Mouse (Mus musculus) thymus, adult 18-20 months (tissue): ENCODE data around the gene Sec1.

ENCODE experiments used
- DNase-seq, 2 experiments: peaks; one replicate each; pipeline ENCODE4 v3.0.0; 2022; ENCODE audit warnings: mixed read lengths in 2 of 2

Gene Sec1

DNA sequence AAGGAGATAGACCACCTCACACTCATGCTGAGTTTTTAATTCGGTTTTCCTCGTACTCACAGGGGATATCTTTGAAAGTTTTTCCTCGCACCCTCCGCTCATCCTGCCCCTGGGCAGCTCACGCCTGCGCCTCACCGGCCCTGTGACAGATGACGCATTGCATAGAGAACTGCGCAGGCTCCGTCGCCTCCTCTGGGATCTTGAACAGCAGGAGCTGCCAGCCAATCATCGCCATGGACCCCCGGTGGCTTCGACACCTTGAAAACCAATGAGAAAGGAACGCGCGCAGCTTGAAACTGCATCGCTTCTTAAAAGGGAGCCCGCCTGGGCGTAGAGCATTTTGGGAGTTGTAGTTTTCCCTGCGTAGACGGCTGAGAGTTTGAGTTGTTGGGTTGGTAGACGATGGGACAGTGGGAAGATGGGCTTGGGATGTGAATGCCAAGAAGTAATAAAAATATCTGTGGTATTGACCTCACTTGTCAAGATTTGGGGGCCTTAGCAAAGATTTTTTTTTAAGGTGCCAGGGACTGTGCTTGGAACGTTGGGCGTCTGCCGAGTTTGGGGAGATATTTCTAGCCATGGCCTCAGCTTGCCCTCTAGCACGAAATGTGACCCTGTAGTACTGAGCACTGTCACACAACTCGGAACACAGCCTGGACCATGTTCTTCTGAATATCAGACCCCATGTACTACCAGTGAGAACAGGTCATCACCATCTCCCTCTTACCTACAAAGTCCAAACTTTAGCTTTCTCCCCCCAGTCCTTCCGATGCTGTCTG is 55.4 kb downstream of the Sec1 start:
- no peak for DNase-seq

DNA sequence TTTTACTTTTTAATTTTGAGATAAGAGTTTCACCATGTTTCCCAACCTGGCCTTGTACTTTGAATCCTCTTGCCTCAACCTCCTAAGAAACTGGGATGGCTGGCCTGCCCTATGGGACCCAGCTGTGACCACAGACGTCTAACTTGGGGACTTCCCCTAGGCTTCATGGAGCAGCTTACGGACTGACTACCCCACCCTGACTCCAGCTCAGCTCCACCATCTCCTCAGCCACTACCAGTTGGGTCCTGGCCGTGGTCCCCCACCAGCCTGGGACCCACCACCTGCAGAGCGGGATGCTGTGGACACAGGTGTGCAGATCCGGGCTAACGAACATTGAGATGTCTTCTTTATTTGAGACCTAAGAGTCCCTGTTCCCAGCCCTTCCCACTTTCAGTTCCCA is 56.5 kb downstream of the Sec1 start:
- no peak for DNase-seq

- no peak for DNase-seq
Observed at GRCm38 (mm10) chr7:45635711-45636688, 58.2 kb downstream of the Sec1 start.

- DNase-seq, result no peak
Observed at GRCm38 (mm10) chr7:45634946-45635681, 59.1 kb downstream of the Sec1 start.

GRCm38 (mm10) chr7:45632499-45632898 is 61.7 kb downstream of the Sec1 start:
- no peak for DNase-seq

DNA sequence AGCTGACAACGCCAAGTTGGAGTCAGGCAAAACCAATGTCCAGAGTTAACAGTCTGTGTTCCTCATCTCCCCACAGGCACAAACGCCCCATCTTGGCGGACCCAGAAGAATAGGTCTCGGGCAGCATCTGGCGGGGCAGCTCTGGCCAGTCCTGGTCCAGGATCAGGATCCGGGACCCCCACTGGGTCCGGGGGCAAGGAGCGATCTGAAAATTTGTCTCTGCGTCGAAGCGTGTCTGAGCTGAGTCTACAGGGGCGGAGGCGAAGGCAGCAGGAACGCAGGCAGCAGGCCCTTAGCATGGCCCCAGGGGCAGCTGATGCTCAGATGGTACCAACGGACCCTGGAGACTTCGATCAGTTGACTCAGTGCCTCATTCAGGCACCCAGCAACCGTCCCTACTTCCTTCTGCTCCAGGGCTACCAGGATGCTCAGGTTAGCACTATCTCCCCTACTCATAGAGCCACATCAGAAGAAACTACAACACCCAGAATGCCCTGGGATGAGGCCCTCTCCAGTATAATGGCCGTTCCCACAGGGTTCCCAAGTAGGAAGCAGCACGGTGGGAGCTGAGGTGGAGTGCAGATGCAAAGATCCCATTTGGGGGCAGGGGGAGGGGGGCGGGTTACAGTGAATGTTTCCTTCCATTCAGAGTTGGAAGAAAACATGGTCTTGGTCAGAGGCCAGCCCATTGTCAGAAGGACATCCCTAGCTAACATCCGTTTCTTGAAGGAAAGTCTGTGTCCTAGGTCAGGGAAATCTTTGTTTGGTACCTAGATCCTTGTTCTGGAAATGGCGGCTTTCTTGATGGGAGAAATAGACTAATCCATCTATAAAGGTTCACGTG is 63.9 kb downstream of the Sec1 start:
- no peak for DNase-seq

GRCm38 (mm10) chr7:45628364-45629294 is 65.6 kb downstream of the Sec1 start:
- peak; percentile 65 to 71 for DNase-seq
